Mouse (Mus musculus): Measurements from ENCODE around the gene Prtg.

The Prtg gene

DNA sequence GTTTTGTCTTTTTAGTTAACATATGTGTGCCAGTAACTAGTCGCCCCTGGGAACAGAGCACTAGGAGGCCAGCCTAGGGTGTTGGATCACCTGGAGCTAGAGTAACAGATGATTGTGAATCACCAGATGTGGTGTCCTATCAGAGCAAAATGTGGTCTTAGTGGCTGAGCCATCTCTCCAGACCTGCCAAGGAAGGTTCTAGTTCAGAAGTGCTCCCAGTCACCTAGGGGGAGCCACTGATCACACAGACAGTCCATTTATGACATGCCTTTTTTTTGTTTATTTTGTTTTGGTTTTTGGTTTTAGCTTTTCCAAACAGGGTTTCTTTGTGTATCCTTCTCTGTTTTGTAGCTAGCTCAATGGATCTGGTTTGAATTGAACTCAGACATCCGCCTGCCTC lies 104.7 kb downstream of the Prtg start:
- DNase-seq (ENCODE audit: low spot score in 2 of 2) = no peak

DNA sequence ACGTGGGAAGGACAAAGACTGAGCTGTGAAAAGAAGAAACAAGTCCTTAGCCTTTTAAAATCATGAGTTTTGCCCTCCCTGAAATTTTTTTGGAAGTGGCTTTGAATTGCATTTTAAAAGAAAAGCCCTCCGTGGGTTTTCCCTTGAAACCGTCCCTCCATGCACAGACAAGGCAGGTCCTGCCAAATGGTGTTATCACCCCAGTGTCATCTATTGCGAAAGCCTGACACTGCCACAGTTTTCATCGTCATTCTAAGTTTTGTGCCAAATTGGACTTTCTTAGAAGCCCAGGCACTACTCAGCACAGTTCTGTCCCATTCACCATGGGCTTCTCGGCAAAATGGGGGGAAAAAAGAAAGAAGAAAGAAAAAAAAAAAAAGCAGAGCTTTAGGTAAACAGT lies 106.9 kb downstream of the Prtg start:
- DNase-seq (ENCODE audit: low spot score in 2 of 2) = no peak

DNA sequence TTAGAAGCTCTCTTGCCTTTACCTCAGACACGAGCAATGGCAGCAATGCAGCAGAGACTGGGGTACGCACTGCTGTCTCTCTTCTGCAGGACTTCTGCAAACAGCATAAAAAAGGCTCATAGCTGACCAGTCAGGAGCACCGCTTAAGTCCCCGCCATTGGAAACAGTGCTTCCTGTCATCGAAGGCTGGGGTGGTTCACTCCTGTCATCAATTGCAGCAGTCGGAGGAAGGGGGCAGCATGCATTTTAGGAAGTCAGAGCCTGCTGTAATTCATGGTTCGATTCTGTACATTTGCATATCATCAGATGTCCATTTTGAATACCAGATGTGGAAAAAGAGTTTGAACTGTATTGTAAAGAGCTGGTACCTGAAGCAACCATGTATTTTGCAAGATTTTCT lies 109.1 kb downstream of the Prtg start:
- DNase-seq (ENCODE audit: low spot score in 2 of 2) = no peak

DNA sequence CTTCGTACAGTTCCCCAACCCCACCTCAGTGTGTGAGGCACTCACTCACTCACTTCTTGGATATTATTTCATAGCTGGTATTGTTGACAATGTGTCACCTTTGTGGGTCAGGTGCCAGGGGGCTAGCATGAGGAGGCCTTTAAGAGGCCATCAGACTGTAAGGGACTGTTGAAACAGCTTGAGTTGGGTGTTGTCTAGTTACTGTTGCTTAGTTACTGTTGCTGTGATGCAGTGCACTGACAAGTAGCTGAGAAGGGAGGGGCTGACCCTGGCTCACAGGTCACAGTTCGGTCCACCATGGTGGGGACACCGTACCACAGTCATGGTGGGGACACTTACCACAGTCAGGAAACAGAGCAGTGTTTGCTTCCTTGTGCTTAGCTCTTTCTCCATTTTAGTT lies 116.4 kb downstream of the Prtg start:
- no peak for DNase-seq (ENCODE audit: low spot score in 2 of 2)

- peak in 1 of 2 experiments; percentile 45 for DNase-seq (ENCODE audit: low spot score in 2 of 2)
Measured at GRCm38 (mm10) chr9:72925021-72925934, 118.6 kb downstream of the Prtg start, which contains the start of gene Pygo1. Pygo1 (plus strand) TSS chr9:72925645.

DNA sequence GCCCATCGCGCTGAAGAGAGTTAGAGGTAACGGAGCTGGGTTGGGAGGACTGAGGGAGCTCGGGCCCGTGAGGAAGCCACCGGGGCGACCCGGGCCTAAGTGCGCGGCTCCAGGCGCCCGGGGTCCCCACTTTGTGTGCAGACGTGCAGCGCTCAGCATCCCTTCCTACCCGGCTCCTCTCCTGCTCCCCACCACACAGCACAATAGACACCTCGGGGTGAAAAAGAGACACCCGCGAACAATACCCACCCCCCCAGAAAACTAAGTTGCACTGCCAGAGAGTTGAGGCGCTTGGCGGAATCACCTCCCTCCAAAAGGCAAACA lies 119.2 kb downstream of the Prtg start:
- no peak for DNase-seq (ENCODE audit: low spot score in 2 of 2)

DNA sequence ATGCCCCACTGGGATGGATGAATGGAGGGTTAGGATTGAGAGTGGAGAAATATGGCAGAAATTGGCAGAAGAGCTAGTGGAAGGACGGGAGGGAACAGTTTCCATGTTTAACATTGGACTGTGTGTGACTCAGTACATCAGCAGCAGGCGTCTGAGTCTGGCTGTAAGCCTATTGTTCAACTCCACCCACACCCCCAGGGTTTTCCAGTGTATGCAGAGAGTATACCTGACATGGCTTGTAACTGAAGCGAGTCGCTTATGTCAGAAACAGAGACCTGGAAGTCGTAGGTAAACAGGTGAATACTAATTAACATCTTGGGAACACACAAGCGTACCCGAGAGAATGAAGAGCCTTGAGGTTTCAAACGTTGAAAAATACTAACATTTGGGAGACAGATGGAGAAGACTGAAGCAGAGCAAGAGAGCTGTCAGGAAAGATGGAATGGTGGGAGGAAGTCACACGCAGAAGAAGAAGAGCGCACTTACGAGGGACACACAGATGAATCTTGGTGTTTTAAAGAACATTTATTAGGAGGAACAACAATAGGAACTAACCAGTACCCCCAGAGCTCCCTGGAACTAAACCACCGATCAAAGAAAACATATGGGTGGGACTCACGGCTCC lies 124.6 kb downstream of the Prtg start:
- DNase-seq (ENCODE audit: low spot score in 2 of 2) = no peak

DNA sequence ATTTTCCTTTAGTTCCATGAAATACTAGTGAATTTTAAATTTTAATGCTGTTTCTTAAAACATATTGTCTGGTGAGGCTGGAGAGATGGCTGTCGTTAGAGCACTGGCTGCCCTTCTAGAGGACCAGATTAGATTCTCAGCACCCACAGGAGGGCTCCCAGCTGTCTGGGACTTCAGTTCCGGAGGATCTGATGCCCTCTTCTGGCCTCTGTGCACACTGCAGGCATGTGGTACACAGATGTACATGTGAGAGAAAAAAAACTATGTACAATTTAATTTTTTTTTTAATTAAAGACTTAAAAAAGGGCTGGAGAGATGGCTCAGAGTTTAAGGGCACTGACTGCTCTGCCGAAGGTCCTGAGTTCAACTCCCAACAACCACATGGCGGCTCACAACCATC lies 128.6 kb downstream of the Prtg start:
- DNase-seq (ENCODE audit: low spot score in 2 of 2) = no peak

DNA sequence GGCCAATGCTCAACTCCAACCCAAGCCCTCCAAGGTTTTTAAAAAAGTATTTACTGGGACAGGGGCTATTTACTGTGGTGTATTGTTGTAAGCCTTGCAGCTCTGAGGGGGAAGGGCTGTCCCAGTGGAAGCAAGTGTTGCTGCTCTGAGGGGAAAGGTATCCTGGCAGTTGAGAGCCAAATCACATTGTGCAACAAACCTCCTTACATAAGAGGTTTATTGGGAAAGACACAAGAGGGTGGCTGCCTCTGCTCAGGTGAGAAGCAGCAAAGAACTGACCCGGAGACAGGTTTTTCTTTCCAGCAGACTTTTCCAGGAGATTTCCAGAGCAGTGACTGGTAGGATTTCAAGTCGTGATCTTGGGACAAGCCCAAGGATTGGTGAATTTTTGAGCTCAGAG lies 129.6 kb downstream of the Prtg start:
- DNase-seq (ENCODE audit: low spot score in 2 of 2) = no peak

- DNase-seq (ENCODE audit: low spot score in 2 of 2) = no peak
Measured at GRCm38 (mm10) chr9:72943424-72943823, 136.8 kb downstream of the Prtg start.

DNA sequence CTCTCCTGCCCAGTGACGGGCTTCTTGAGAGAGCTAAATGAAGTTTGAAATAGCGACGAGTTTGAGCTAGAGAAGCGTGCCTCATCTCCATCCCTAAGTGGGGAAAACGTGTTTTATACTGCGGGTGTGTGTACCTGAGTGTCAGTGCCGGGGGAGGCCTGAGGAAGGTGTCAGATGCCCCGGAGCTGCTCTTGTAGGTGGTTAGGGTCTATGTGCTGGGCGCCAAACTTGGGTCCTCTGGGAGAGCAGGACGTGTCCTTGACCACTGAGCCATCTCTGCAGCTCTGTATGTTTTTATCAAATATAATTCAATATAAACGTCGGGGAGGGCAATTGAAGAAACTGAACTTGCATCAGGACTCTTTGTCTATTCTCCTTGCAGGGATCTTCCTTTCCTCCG lies 137.6 kb downstream of the Prtg start:
- no peak for DNase-seq (ENCODE audit: low spot score in 2 of 2)

DNA sequence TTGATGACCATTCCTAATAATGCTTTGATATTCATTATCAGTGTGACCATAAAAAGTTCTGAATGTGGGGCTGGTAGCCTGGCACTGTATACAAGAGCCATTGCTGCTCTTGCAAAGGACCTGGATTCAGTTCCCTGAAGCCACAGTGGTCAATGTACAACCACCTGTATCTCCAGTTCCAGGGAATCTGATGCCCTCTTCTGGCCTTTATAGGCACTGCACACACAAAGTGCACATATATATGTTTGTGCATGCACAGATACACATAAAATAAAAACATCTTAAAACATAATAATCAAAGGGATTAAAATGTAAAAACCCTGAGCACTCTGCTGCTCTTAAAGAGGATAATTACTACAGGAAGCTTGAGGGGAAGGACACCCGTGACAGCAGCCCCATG lies 140.3 kb downstream of the Prtg start:
- no peak for DNase-seq (ENCODE audit: low spot score in 2 of 2)

- no peak for DNase-seq (ENCODE audit: low spot score in 2 of 2)
Measured at GRCm38 (mm10) chr9:72949572-72949971, 142.9 kb downstream of the Prtg start.

DNA sequence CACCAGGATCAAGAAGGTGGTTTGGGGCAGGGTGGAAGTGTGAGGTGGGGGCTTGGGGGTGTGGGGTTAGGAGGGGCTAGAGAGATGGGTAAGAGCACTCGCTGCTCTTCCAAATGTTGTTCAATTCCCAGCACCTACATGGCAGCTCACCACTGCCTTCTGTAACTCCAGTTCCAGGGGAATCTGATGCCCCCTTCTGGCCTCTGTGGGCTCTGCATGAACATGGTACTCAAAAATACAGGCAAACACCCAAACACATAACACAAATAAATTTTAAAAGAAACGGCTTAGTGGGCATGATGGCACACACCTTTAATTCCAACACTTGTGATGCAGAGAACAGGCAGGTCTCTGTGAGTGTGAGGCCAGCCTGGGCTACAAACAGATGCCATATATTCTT lies 148.1 kb downstream of the Prtg start:
- no peak for DNase-seq (ENCODE audit: low spot score in 2 of 2)

DNA sequence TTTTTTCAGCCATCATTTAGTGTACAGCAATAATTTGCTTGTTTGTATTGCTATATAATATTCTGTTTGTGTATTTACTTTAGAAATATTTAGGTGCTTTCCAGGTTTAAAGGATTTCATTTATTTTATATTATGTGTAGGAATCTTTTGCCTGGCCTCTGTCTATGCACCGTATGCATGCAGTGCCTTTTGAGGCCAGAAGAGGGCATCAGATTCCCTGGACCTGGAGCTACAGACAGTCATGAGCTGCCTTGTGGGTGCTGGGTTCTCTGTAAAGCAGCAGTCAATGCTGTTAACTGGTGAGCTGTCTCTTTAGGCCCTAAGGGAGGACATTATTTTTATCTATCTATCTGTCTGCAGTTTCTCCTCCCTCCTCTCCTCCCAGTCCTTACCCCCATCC lies 148.9 kb downstream of the Prtg start:
- peak in 1 of 2 experiments; percentile 43 for DNase-seq (ENCODE audit: low spot score in 2 of 2)

DNA sequence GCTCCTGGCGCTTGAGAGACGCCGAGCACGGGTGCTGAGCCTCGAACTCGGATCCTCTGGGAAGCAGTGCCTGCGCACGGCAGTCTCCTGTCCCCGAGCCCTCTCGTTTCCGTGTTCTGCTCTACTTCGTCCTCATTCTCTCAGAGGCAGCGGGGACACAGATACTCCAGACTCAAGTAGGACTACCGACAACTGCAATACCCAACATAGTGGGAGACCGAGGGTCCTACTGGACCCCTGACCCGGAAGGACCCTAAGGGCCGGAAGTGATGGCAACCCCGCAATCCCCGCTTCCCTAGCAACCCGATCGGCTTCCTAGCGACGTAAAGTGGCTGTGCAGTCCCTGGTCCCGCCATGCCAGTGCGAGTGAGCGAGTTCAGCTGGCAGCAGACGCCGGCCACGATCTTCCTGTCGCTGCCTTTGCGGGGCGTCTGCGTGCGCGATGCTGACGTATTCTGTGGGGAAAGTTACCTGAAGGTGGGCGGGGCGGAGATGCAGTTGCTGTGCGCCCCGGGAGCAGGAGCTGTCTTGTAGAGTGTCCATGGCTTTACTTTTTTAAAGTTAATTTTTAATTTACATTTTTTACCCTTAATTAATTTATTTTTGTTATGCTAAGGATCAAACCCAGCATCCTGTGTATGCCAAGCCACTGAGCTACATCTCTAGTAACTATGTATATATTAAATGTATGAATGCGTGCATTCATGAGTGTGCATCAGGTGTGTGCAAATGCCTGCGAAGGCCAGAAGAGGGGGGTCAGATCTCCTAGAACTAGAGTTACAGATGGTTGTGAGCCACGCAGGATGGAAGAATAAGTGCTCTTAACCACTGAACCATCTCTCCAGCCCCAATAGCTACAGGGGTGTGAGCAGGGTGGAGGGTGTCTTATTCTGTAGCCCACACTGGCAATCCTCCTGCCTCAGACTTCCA lies 152.1 kb downstream of the Prtg start, which contains the start of the genes Dyx1c1 and Gm44503:
Dyx1c1 (plus strand) TSS at position 265 of the 930 bp plus-strand sequence.
Gm44503 (plus strand) TSS at position 332 of the 930 bp plus-strand sequence.
- peak; percentile 70 to 78 for DNase-seq (ENCODE audit: low spot score in 2 of 2)

DNA sequence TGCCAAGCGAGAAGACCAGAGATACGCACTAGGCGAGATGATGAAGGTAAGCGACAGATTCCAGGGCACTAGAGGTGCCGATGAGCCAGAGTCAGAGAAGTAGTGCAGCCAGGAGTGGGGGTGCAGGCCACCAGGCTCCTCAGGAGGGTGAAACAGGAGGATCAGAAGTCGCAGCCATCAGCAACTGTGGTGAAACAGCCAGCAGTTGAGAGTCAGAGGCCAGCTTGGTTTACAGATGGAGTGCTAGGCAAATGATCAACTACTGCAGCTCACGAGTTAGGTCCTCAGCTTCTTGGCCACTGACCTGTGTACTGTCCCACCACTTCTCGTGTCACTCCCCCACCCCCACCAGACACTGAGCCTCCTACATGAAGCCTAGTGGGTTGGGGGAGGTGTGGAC lies 154.7 kb downstream of the Prtg start:
- DNase-seq (ENCODE audit: low spot score in 2 of 2) = no peak

DNA sequence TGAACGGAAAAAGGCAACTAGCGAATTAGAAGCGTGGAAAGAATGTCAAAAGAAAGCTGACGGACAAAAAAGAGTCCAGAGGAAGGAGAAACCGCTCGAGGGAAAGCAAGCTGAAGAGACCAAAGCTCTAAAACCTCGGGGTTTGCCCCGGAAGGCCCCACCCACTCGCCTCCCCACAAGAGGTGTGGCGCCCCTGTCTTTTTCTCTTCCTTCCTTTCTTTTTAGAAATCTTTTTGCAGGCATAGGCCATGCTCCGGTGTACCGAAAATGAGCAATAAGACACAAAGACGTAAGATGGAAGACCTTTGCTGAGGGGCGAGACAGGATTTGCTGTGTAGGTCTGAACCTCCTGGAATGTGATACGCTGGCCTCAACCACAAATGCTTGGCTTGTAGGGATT lies 155.3 kb downstream of the Prtg start:
- DNase-seq (ENCODE audit: low spot score in 2 of 2) = no peak
